Mouse (Mus musculus): Measurements from ENCODE around the gene Kcnip1. TPM values are rescaled to one million over a fixed set of nuclear protein-coding genes. Genes with fewer than 3 reads are reported as not detected.

Gene Kcnip1
- total RNA-seq, 2 experiments from 2014 or later = 28.1 TPM

- Histone ChIP-seq H3K27ac (no peak overlapping the region), H3K4me3 (no peak overlapping the region)
- no peak for TF ChIP-seq CTCF (IDR thresholded peaks at IDR 0.05)
- no peak for DNase-seq (ENCODE audit: extremely low spot score in 1 of 2, low spot score in 2 of 2)
- intact Hi-C loops (cut with DNase I) = loop anchor here (5.0 to 10.0 kb wide), 2 partner anchors 82 to 805 kb away; no protein-coding TSS in a partner anchor
Measured at GRCm38 (mm10) chr11:34009316-34010087, 16.6 kb upstream of the Kcnip1 start.

- Histone ChIP-seq H3K4me3 (no peak overlapping the region), H3K27ac (no peak overlapping the region)
- peak; percentile 77 for TF ChIP-seq CTCF (IDR thresholded peaks at IDR 0.05)
- intact Hi-C loops (cut with DNase I) = loop anchor here (1.0 to 10.0 kb wide), 3 partner anchors 81 to 806 kb away; no protein-coding TSS in a partner anchor
- DNase-seq (ENCODE audit: extremely low spot score in 1 of 2, low spot score in 2 of 2) = peak; percentile 61 to 64
Measured at GRCm38 (mm10) chr11:34008702-34009101, 15.8 kb upstream of the Kcnip1 start.

- Histone ChIP-seq H3K4me3 (no peak overlapping the region), H3K27ac (no peak overlapping the region)
- intact Hi-C loops (cut with DNase I) = loop anchor here (1.0 to 10.0 kb wide), 3 partner anchors 81 to 807 kb away; no protein-coding TSS in a partner anchor
- no peak for DNase-seq (ENCODE audit: extremely low spot score in 1 of 2, low spot score in 2 of 2)
- TF ChIP-seq CTCF (IDR thresholded peaks at IDR 0.05) = no peak
Measured at GRCm38 (mm10) chr11:34008214-34008613, 15.3 kb upstream of the Kcnip1 start.

GRCm38 (mm10) chr11:34007616-34008015 is 14.7 kb upstream of the Kcnip1 start:
- Histone ChIP-seq H3K27ac (no peak overlapping the region), H3K4me3 (no peak overlapping the region)
- DNase-seq (ENCODE audit: extremely low spot score in 1 of 2, low spot score in 2 of 2) = no peak
- intact Hi-C loops (cut with DNase I) = loop anchor here (1.0 to 10.0 kb wide), 3 partner anchors 80 to 807 kb away; no protein-coding TSS in a partner anchor
- TF ChIP-seq CTCF (IDR thresholded peaks at IDR 0.05) = no peak

- TF ChIP-seq CTCF (IDR thresholded peaks at IDR 0.05) = no peak
Measured at GRCm38 (mm10) chr11:34002593-34002965, 9.6 kb upstream of the Kcnip1 start.

GRCm38 (mm10) chr11:34001938-34002592 is 9.1 kb upstream of the Kcnip1 start:
- Histone ChIP-seq H3K4me3 (no peak overlapping the region), H3K27ac (no peak overlapping the region)
- peak; percentile 85 for TF ChIP-seq CTCF (IDR thresholded peaks at IDR 0.05)
- intact Hi-C loops (cut with DNase I) = loop anchor here (2.0 to 10.0 kb wide), 3 partner anchors 71 to 813 kb away; no protein-coding TSS in a partner anchor
- DNase-seq (ENCODE audit: extremely low spot score in 1 of 2, low spot score in 2 of 2) = peak; percentile 32 to 67

More at GRCm38 (mm10) chr11:34002593-34002965, 9.6 kb upstream of the Kcnip1 start:
- intact Hi-C loops (cut with DNase I) = loop anchor here (2.0 to 10.0 kb wide), 3 partner anchors 70 to 812 kb away; no protein-coding TSS in a partner anchor
- Histone ChIP-seq H3K4me3 (no peak overlapping the region), H3K27ac (no peak overlapping the region)
- DNase-seq (ENCODE audit: extremely low spot score in 1 of 2, low spot score in 2 of 2) = no peak

- intact Hi-C loops (cut with DNase I) = loop anchor here (10.0 kb wide), 1 partner anchor 814 kb away; no protein-coding TSS in a partner anchor
- Histone ChIP-seq H3K4me3 (no peak overlapping the region), H3K27ac (no peak overlapping the region)
- no peak for TF ChIP-seq CTCF (IDR thresholded peaks at IDR 0.05)
- DNase-seq (ENCODE audit: extremely low spot score in 1 of 2, low spot score in 2 of 2) = no peak
Measured at GRCm38 (mm10) chr11:34000416-34000815, 7.5 kb upstream of the Kcnip1 start.

GRCm38 (mm10) chr11:33998244-33998643 is 5.3 kb upstream of the Kcnip1 start:
- no peak overlapping the region for H3K27ac ChIP-seq

GRCm38 (mm10) chr11:33993496-33993895 is 544 bp upstream of the Kcnip1 start:
- DNase-seq (ENCODE audit: extremely low spot score in 1 of 2, low spot score in 2 of 2) = no peak
- intact Hi-C loops (cut with DNase I) = no loop called here
- no peak overlapping the region for H3K4me3 ChIP-seq
- TF ChIP-seq CTCF (IDR thresholded peaks at IDR 0.05) = no peak
- H3K27ac ChIP-seq = no peak overlapping the region

More at GRCm38 (mm10) chr11:33998244-33998643, 5.3 kb upstream of the Kcnip1 start:
- H3K4me3 ChIP-seq = no peak overlapping the region
- TF ChIP-seq CTCF (IDR thresholded peaks at IDR 0.05) = no peak
- DNase-seq (ENCODE audit: extremely low spot score in 1 of 2, low spot score in 2 of 2) = no peak
- intact Hi-C loops (cut with DNase I) = no loop called here

GRCm38 (mm10) chr11:33990002-33990401 is 3.0 kb downstream of the Kcnip1 start:
- TF ChIP-seq CTCF (IDR thresholded peaks at IDR 0.05) = no peak
- intact Hi-C loops (cut with DNase I) = no loop called here
- no peak for DNase-seq (ENCODE audit: extremely low spot score in 1 of 2, low spot score in 2 of 2)

GRCm38 (mm10) chr11:33986525-33986924 is 6.4 kb downstream of the Kcnip1 start:
- DNase-seq (ENCODE audit: extremely low spot score in 1 of 2, low spot score in 2 of 2) = no peak
- TF ChIP-seq CTCF (IDR thresholded peaks at IDR 0.05) = no peak
- no peak overlapping the region for H3K4me3 ChIP-seq
- H3K27ac ChIP-seq = no peak overlapping the region
- intact Hi-C loops (cut with DNase I) = no loop called here

More at GRCm38 (mm10) chr11:33990002-33990401, 3.0 kb downstream of the Kcnip1 start:
- no peak overlapping the region for H3K27ac ChIP-seq
- H3K4me3 ChIP-seq = no peak overlapping the region

GRCm38 (mm10) chr11:33980146-33980545 is 12.8 kb downstream of the Kcnip1 start:
- no peak for TF ChIP-seq CTCF (IDR thresholded peaks at IDR 0.05)
- Histone ChIP-seq H3K4me3 (no peak overlapping the region), H3K27ac (no peak overlapping the region)
- intact Hi-C loops (cut with DNase I) = no loop called here
- DNase-seq (ENCODE audit: extremely low spot score in 1 of 2, low spot score in 2 of 2) = no peak

Data from left cerebral cortex, adult 2 months (tissue).